Mouse (Mus musculus): Measurements from ENCODE around the gene 2010111I01Rik.
"Not testable (repeated sequence)": the region's sequence is repeated elsewhere in the genome, so short reads cannot be mapped to it uniquely, and the experiment has no call there.

Gene 2010111I01Rik

GRCm38 (mm10) chr13:62964640-62965311 is at the start of gene 2010111I01Rik:
Gene 2010111I01Rik, plus strand, starts transcription at chr13:62964893.
- peak; percentile 97 to 99 for DNase-seq

- DNase-seq, result peak; percentile 21 to 41
Measured at GRCm38 (mm10) chr13:62916675-62917074, 48.0 kb upstream of the 2010111I01Rik start.

DNA sequence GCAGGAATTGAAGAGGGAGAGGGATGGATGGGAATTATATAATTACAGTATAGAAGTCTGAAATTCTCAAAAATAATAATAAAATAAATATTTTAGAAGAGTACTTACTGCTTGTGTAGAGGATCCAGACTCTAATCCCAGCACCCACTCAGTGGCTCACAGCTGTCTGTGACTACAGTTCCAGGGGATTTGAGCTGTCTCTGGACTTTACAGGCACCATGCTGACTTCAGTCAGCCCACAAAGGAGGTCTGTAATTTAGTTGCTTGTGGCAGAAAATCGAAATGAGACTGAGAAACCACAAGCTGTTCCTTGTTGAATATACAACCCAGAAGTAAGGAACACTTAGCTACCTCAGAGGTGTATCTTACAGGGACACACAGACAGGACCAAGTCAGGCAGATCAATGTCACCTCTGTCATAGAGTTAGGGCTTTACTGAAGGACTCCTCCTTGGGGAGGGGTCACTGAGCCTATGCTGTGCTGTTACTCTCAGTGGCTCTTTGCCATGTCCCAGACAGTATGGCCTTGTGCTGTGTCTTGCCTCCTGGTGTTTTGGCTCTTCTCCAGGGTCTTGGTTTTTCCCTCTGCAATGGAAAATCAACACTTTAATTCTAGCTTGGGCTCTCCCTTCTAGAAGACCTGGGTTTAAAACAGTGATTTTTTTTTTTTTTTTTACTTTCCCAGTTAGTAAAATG is 47.1 kb upstream of the 2010111I01Rik start:
- DNase-seq, result no peak

- peak; percentile 73 to 84 for DNase-seq
Measured at GRCm38 (mm10) chr13:62919647-62920341, 44.9 kb upstream of the 2010111I01Rik start.

- no peak for DNase-seq
Measured at GRCm38 (mm10) chr13:62922645-62923044, 42.0 kb upstream of the 2010111I01Rik start.

- no peak for DNase-seq
Measured at GRCm38 (mm10) chr13:62923182-62923581, 41.5 kb upstream of the 2010111I01Rik start.

DNA sequence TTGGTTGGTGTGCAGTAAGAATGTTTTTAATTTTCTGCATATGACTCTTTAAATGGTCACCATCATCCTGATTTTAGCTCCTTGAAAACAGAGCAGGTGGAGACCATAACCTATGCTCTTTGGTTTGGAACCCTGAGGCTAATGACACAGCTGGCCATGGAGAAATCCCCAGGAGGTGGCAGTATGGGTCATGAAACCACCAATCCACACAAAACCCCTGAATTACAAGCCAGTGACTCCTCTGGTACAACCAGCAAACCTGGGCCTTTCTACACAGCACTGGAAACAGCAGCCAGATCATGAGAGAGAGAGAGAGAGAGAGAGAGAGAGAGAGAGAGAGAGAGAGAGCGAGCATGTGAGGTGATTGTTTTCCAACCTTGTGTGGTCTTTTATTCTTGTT is 38.2 kb upstream of the 2010111I01Rik start:
- DNase-seq, result peak; percentile 35 to 69

DNA sequence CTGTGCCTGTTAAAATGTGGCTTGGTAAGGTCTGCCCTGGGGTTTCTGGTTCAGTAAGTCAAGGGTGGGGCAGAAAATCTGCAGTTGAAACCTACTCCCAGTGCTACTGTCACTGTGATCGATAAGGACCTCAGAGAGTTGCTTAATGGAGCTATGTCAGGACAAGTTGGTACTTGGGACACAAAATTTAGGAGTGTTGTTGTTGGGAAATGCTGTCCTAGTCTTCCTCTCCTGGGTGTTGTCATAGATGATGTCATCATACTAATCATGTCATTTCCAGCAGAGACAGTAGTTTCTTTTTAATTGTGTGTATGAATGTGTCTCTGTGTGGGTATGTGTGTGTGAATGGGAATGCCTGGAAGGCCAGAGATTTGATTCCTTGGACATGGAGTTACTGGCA is 37.2 kb upstream of the 2010111I01Rik start:
- DNase-seq, result no peak

DNA sequence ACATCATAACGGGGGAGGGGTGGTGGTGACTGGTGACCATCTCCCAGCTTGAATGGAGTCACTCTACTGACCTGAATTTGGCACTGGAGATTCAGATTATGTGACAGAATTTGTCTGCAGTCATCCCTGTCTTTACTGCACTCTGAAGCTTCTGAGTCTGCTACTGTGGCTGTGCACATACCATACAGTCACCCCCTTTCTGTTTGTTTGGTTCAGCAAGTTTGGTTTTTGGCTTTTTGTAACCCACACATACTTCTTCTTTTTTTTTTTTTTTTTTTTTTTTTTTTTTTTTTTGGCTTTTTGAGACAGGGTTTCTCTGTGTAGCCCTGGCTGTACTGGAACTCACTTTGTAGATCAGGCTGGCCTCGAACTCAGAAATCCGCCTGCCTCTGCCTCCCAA is 35.5 kb upstream of the 2010111I01Rik start:
- not testable (repeated sequence) for DNase-seq

DNA sequence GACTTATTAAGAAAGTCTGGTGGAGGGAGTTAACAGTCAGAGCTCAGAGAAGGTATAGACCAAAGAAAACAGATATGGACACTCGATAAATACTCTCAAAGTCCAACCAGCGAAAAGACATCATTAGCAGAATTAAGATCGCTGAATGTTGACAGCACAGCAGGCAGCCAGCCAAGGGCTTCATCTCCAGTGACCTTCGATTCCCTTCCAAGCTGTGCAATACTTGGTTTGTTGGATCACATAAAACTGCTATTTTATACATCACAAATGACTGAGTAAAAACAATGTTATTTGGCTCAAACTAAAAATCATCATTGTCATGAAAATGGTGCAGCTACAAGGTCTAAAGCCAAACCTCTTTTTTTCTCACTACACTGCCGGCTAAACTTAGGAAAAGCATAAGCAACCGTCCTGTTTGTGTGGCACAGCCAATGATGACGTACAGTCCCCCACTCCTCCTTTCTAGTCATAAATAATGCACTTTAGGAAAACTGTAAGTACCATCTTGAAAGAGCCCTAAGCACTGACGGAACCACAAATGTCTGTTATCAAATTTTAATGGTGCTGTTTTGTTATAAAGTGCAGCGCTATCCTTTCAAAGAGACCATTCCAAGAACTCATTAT is 34.8 kb upstream of the 2010111I01Rik start:
- peak; percentile 67 to 84 for DNase-seq

DNA sequence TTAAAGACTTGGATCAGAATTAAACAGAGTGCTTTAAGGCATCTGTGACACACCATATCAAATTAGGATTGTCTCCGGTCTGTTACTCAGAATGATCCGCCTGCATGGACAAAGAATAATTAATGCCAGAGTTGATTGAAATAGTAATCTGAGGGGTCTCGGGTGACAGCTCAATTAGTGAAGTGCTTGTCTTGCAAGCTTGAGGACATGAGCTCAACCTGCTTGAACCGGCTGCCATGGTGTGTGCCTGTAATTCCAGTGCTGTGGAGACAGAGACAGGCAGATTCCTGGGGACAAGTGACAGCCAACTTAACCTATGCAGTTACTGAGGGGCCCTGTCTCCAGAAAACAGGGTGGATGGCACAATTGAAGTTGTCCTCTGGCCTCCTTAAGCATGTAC is 32.2 kb upstream of the 2010111I01Rik start:
- DNase-seq, result no peak

- no peak for DNase-seq
Measured at GRCm38 (mm10) chr13:62939371-62939770, 25.3 kb upstream of the 2010111I01Rik start.

GRCm38 (mm10) chr13:62939797-62940196 is 24.9 kb upstream of the 2010111I01Rik start:
- no peak for DNase-seq

GRCm38 (mm10) chr13:62940721-62941120 is 24.0 kb upstream of the 2010111I01Rik start:
- no peak for DNase-seq

- DNase-seq, result no peak
Measured at GRCm38 (mm10) chr13:62941341-62942005, 23.2 kb upstream of the 2010111I01Rik start.

DNA sequence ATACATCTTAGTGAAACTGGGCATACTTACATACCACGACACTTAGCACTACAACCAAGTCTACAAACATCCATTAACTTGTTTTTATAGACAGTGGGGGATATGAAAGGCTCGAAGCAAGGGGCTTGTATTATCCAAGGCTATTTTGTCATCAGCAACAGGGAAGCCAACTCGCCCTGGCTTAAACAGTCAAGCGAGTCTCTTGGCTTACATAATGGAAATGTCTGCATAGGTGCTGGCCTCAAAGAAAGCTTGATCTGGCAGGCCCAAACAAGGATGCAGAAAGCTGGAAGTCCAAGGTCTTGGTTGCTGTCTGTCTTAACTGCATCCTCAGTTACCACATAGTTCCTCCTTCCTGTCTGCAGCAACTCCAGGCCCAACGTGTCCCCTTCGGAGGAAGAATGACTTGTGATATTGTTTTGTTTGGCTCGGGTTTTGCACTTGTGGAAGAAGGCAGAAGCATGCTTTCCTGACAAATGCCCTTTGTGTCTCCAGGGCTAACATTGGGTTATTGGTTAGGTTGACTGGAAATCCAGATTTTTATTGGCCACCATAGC is 21.3 kb upstream of the 2010111I01Rik start:
- DNase-seq, result no peak

- DNase-seq, result no peak
Measured at GRCm38 (mm10) chr13:62944109-62944508, 20.6 kb upstream of the 2010111I01Rik start.

- no peak for DNase-seq
Measured at GRCm38 (mm10) chr13:62949560-62950188, 15.0 kb upstream of the 2010111I01Rik start.

DNA sequence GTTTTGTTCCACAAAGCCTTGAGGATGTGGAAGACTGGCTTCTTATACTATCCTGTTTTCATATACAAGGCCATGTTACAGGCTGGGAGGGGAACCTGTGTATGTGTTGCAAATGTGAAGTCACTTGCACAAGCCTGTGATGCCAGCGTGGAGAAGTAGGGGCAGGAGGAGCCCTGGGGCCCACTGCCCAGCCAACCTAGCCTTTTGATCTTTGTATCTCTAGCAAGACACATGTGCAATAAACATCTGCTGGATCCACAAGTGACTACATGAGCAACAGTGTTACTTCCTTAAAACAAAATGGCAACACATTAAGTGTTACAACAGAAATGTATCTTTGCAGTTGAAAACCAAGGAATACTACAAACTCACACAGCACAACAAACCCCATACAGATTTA is 13.1 kb upstream of the 2010111I01Rik start:
- DNase-seq, result peak in 1 of 2 experiments; percentile 20

DNA sequence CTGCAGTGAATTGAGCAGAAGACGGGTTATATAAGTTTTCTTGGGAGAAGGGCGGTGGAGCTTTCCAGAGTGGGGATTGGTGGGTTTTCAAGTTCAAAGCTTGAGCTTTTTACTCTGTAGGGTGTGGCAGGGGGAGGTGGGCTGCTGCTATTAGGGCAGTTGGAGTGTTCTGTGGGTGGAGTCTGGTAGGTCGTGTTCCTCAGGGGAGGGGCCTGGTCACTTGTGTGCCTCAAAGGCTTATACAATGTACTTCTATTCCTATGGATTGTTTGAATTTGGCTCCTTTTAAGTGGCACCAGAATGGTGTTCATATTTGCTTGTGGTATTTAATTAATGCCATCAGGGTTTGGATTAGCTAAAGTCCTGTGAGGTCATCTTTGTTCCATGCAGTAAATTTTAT is 12.6 kb upstream of the 2010111I01Rik start:
- DNase-seq, result no peak

DNA sequence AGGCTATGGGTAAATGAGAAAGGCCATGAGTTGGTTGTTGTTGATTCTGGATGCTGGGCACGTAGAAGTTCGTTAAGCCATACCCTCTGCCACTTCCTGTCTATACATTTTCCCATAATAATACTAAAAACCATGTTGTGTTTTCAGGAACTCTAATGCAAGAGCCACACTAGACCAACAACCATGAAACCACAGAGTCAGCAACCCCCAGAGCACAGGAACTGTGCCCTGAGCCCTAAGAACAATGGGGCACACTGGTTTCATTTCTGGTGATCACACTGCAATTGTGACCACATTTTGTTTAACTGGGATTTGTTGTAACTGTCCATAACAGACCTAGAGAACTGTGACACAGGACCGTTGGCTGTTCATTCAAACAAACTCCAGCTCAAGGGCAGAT is 12.1 kb upstream of the 2010111I01Rik start:
- no peak for DNase-seq

DNA sequence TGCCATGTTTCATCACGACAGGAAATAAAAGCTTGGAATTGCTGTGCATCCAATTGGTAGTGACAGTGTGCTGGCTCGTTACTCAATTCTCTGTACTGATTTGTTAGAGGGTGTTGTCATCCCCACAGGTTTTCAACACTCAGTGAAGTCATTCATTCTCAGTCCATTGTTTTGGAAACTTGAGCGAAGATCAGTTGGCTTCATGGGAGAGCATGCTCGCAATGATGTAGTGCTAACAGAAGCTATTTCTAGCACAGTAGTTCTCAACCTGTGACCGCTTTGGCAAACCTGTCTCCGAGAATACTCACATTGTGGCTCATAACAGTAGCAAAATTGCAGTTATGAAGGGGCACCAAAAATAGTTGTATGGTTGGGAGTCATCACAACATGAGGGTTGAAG is 8.7 kb upstream of the 2010111I01Rik start:
- DNase-seq, result no peak
